Mouse (Mus musculus): ENCODE data around the gene Acvr2b. TPM values are rescaled to one million over a fixed set of nuclear protein-coding genes. Genes with fewer than 3 reads are reported as not detected.
A peak's percentile ranks its signal among the peaks of the same experiment; 100 is the strongest.

The Acvr2b gene
- polyA plus RNA-seq, 1 experiment from 2014 or later, result 74.7 TPM

- Histone ChIP-seq H3K9me3 (replicated peaks) (no peaks in the 10 kb centered on the region), H3K4me3 (no peak overlapping the region), H3K4me1 (peaks cover 7% of the 10 kb centered on the region), H3K36me3 (peaks cover 51% of the 10 kb centered on the region), H3K27me3 (ENCODE audit: low read depth, poor library complexity, severe bottlenecking) (no peaks in the 10 kb centered on the region), H3K27ac (no peak overlapping the region)
- 94% methylated on average over 4 of the region's 4 CpGs for WGBS
- DNase-seq (ENCODE audit: low spot score), result no peak
Observed at GRCm38 (mm10) chr9:119378231-119378630, 23.7 kb upstream of the Acvr2b start.

GRCm38 (mm10) chr9:119382603-119383002 is 19.3 kb upstream of the Acvr2b start:
- Histone ChIP-seq H3K4me3 (no peak overlapping the region), H3K9me3 (replicated peaks) (no peaks in the 10 kb centered on the region), H3K36me3 (peaks cover 76% of the 10 kb centered on the region), H3K4me1 (no peaks in the 10 kb centered on the region), H3K27ac (no peak overlapping the region), H3K27me3 (ENCODE audit: low read depth, poor library complexity, severe bottlenecking) (no peaks in the 10 kb centered on the region)
- no peak for DNase-seq (ENCODE audit: low spot score)
- WGBS, result 68% methylated on average over 6 of the region's 6 CpGs

GRCm38 (mm10) chr9:119388956-119389355 is 13.0 kb upstream of the Acvr2b start:
- DNase-seq (ENCODE audit: low spot score), result peak; percentile 70
- H3K4me3 ChIP-seq, result no peak overlapping the region
- no peaks in the 10 kb centered on the region for H3K27me3 ChIP-seq (ENCODE audit: low read depth, poor library complexity, severe bottlenecking)
- no peaks in the 10 kb centered on the region for H3K9me3 ChIP-seq (replicated peaks)
- peaks cover 37% of the 10 kb centered on the region for H3K36me3 ChIP-seq
- no peak overlapping the region for H3K27ac ChIP-seq
- H3K4me1 ChIP-seq, result no peaks in the 10 kb centered on the region
- WGBS, result 59% methylated on average over 5 of the region's 5 CpGs

DNA sequence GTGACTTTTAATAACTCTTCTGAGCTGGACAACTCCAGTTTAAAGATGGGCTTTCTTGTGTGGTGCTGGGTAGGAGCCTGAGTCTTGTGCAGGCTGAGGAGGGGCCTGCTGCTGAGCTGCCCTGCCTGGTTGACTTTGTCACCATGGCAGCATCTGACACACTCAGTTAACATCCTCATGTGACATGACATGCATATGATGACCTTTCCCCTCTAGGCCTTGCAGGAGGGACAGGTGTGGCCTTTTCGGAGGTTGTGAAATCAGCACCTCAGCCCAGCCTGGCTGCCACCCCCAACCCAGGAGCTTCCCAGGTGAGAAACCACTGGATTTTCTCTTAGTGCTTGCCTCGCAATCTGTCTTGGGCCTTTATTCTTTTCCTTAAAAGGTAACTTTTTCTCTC is 11.7 kb upstream of the Acvr2b start:
- Histone ChIP-seq H3K27ac (no peak overlapping the region), H3K9me3 (replicated peaks) (no peaks in the 10 kb centered on the region), H3K27me3 (ENCODE audit: low read depth, poor library complexity, severe bottlenecking) (no peaks in the 10 kb centered on the region), H3K4me1 (no peaks in the 10 kb centered on the region), H3K36me3 (peaks cover 26% of the 10 kb centered on the region), H3K4me3 (no peak overlapping the region)
- 78% methylated on average over 2 of the region's 2 CpGs for WGBS
- no peak for DNase-seq (ENCODE audit: low spot score)

DNA sequence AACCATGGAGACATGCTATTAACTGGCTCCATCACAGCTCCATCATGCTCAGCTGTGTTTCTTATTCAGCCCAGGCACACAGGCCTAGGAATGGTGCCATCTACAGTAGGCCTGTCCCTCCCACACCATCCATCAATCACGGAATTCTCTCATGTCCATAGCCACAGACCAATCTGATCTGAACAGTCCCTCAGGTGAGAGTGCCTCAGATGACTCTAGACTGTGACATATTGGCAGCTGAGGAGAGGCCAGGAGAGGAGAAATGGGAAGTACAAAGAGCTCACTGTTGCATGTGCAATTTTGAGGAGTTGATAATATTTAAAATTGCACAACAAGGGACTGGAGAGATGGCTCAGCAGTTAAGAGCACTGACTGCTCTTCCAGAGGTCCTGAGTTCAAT is 7.1 kb upstream of the Acvr2b start:
- Histone ChIP-seq H3K36me3 (0 out of 2 replicates have a peak, but pooled peaks cover 9% of the 10 kb centered on the region), H3K4me1 (peaks cover 7% of the 10 kb centered on the region), H3K4me3 (no peak overlapping the region), H3K27me3 (ENCODE audit: low read depth, poor library complexity, severe bottlenecking) (no peaks in the 10 kb centered on the region), H3K9me3 (replicated peaks) (no peaks in the 10 kb centered on the region), H3K27ac (no peak overlapping the region)
- DNase-seq (ENCODE audit: low spot score), result no peak
- 66% methylated on average over 1 of the region's 1 CpGs for WGBS

GRCm38 (mm10) chr9:119401351-119401750 is 567 bp upstream of the Acvr2b start:
- no peaks in the 10 kb centered on the region for H3K9me3 ChIP-seq (replicated peaks)

DNA sequence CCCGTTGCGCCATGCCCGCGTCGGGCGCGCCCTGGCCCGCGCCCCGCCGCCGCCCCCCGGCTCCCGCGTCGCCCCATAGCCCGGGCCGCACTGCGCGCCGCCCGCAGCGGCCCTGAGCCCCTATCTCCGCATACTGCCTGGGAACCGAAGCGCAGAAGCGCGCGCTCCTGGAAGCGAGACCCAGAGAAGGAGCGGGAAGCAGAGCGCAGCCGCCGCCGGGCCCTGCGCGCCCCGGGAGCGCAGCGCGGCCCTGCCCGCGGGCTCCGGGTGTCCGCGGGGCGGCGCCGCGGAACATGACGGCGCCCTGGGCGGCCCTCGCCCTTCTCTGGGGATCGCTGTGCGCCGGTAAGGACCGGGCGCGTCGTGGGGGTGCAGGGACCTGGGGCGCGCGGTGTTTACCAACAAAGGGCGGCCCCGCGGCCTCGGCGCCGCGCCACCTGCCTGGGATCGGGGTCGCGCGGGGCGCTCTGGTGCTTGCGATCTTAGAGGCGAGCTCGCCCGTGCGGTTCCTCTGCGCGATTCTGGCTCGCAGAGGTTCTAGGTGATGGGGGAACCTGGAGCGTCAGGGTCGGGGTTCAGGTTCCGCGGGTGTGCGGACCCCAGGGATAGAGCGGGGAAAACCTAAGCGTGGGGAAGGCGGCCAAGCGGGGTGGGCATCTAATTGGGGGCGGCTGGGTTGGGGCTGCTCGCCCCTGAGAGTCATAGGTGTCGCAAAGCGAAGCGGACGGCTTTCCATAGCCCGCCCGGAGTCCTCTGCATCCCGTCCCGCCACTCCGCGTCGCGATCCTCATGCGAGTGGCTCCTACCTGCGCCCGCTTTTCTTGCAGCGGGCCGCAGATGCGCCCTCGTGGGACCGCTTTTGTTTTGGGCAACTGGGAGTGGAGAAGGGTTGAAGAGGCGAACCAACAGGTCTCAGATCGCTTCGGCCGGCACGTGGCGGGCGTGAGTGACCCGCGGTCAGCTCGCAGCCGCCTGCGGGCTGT is 626 bp downstream of the Acvr2b start:
- H3K36me3 ChIP-seq, result peaks cover 29% of the 10 kb centered on the region
- peak overlapping the region; percentile 95 for H3K4me3 ChIP-seq
- no peaks in the 10 kb centered on the region for H3K9me3 ChIP-seq (replicated peaks)
- H3K27me3 ChIP-seq (ENCODE audit: low read depth, poor library complexity, severe bottlenecking), result no peaks in the 10 kb centered on the region
- under 1% methylated on average over 120 of the region's 127 CpGs for WGBS
- DNase-seq (ENCODE audit: low spot score), result peak; percentile 77
- peaks cover 36% of the 10 kb centered on the region for H3K4me1 ChIP-seq
- peak overlapping the region; percentile 100 for H3K27ac ChIP-seq

More at GRCm38 (mm10) chr9:119401351-119401750, 567 bp upstream of the Acvr2b start:
- no peak for DNase-seq (ENCODE audit: low spot score)
- 9% methylated on average over 7 of the region's 7 CpGs for WGBS
- peaks cover 36% of the 10 kb centered on the region for H3K4me1 ChIP-seq
- peak overlapping the region; percentile 95 for H3K4me3 ChIP-seq
- H3K36me3 ChIP-seq, result peaks cover 17% of the 10 kb centered on the region
- H3K27ac ChIP-seq, result peak overlapping the region; percentile 100
- no peaks in the 10 kb centered on the region for H3K27me3 ChIP-seq (ENCODE audit: low read depth, poor library complexity, severe bottlenecking)

GRCm38 (mm10) chr9:119403236-119403641 is 1.3 kb downstream of the Acvr2b start:
- Histone ChIP-seq H3K4me1 (peaks cover 41% of the 10 kb centered on the region), H3K36me3 (peaks cover 36% of the 10 kb centered on the region), H3K27ac (peak overlapping the region; percentile 100), H3K4me3 (peak overlapping the region; percentile 95), H3K9me3 (replicated peaks) (no peaks in the 10 kb centered on the region), H3K27me3 (ENCODE audit: low read depth, poor library complexity, severe bottlenecking) (no peaks in the 10 kb centered on the region)
- WGBS, result under 1% methylated on average over 26 of the region's 26 CpGs
- peak; percentile 86 for DNase-seq (ENCODE audit: low spot score)

GRCm38 (mm10) chr9:119404090-119404489 is 2.2 kb downstream of the Acvr2b start:
- H3K4me1 ChIP-seq, result peaks cover 48% of the 10 kb centered on the region
- no peak for DNase-seq (ENCODE audit: low spot score)
- H3K9me3 ChIP-seq (replicated peaks), result no peaks in the 10 kb centered on the region
- 76% methylated on average over 5 of the region's 5 CpGs for WGBS
- H3K27me3 ChIP-seq (ENCODE audit: low read depth, poor library complexity, severe bottlenecking), result no peaks in the 10 kb centered on the region
- H3K27ac ChIP-seq, result peak overlapping the region; percentile 100
- peaks cover 44% of the 10 kb centered on the region for H3K36me3 ChIP-seq
- peak overlapping the region; percentile 95 for H3K4me3 ChIP-seq

DNA sequence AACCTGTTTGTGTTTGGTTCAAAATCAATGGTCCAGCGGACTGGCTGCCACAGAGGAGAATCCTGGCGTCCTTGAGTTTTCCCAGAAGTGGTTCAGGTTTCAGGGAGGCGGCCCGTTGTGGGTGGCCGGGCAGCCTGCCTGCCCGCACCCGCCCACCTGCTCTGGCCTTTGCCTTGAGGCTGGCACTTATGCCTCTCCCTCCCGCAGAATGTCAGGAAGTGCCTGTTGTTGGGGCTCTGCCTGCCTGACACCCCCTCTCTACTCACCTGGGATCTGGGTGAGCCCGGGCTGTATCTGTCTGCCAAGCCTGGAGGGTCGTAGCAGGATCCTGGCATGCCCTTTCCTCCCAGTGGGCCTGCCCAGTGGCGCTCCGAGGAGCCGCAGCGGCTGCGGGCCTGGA is 6.0 kb downstream of the Acvr2b start:
- 82% methylated on average over 15 of the region's 15 CpGs for WGBS

DNA sequence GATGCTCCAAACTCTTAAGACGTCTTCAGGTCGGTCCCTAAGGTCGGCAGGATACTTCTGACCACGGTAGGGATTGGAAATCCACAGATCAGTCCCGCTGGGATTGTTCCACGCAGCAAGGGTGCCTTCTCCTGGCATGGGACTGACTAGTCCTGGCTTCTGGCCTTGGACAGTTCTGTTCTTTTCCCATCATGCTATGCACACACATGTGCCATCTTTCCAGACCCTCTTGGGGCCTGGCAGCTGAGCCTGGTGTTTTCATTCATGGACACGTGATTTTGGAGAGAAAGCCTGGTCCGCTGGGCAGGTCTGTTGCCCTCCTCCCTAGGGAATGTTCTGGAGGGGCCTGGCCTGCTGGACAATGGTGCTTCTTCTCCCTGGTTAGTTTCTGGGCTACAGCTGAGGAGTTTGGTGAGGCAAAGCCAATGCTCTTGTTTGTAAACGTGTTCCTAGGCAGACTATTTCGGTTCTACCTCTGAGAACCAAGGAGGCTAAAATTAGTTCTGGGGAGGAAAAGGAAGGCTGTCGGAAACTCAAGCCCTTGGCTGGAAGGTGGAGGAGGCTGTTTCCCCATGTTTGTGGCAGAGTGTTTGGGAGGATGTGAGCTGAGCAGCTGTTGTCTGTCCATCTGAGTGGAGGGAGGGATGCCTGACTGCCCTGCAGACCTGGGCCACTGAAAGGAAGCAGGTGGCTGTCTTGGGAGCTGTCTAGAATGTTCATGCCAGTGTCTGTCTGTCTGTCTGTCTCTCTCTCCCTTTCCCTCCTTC is 7.2 kb downstream of the Acvr2b start:
- H3K9me3 ChIP-seq (replicated peaks), result peaks cover 3% of the 10 kb centered on the region; the same call in 1 of the 2 replicates
- H3K36me3 ChIP-seq, result peaks cover 89% of the 10 kb centered on the region
- DNase-seq (ENCODE audit: low spot score), result no peak
- no peaks in the 10 kb centered on the region for H3K27me3 ChIP-seq (ENCODE audit: low read depth, poor library complexity, severe bottlenecking)
- H3K4me1 ChIP-seq, result peaks cover 37% of the 10 kb centered on the region
- WGBS, result 91% methylated on average over 11 of the region's 11 CpGs
- H3K4me3 ChIP-seq, result no peak overlapping the region
- H3K27ac ChIP-seq, result no peak overlapping the region

More for the DNA sequence above, 6.0 kb downstream of the Acvr2b start:
- H3K36me3 ChIP-seq, result peaks cover 80% of the 10 kb centered on the region
- no peak for DNase-seq (ENCODE audit: low spot score)
- no peaks in the 10 kb centered on the region for H3K27me3 ChIP-seq (ENCODE audit: low read depth, poor library complexity, severe bottlenecking)
- peaks cover 45% of the 10 kb centered on the region for H3K4me1 ChIP-seq
- peaks cover under 1% of the 10 kb centered on the region; the same call in 1 of the 2 replicates for H3K9me3 ChIP-seq (replicated peaks)
- no peak overlapping the region for H3K27ac ChIP-seq
- H3K4me3 ChIP-seq, result no peak overlapping the region

DNA sequence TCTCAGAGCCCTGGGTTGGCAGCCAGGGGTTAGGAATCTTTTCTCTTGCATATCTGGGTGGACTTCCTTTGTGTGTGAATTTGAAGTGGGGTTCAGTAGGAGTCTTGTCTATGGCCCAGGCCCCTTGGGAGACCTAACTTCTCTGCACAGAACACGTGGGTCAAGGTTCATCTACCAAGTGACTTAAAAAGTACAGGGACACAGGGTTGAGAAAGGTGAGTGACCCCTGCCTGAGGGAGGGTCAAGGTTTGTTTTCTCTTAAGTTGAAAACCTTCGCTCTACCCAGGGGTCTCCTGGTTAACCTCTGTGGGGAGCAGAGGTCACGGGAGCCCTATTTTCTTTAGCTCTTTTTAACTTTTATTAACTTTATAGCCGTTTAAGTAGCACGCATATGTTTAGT is 7.9 kb downstream of the Acvr2b start:
- Histone ChIP-seq H3K4me1 (peaks cover 32% of the 10 kb centered on the region), H3K27ac (no peak overlapping the region), H3K4me3 (no peak overlapping the region), H3K9me3 (replicated peaks) (peaks cover 3% of the 10 kb centered on the region; the same call in 1 of the 2 replicates), H3K36me3 (peaks cover 89% of the 10 kb centered on the region), H3K27me3 (ENCODE audit: low read depth, poor library complexity, severe bottlenecking) (no peaks in the 10 kb centered on the region)
- no peak for DNase-seq (ENCODE audit: low spot score)
- WGBS, result 81% methylated on average over 5 of the region's 5 CpGs

All from limb, embryonic 10.5 days (tissue).